Mouse (Mus musculus) small intestine, adult 2 months (tissue): ENCODE measurements at regions not wholly inside any gene's neighbourhood (a gene's known extent, or its start where the extent isn't known, plus 50 kb on each side); places are given as distances from the start of the nearest gene placed in this dataset.

ENCODE experiments used
- CTCF ChIP-seq: fragments of 200-500 bp; IDR thresholded peaks from 2 replicates; pipeline ENCODE4 v1.5.1; 2012; ENCODE audit warnings: low read depth, mild to moderate bottlenecking, control low read depth, inconsistent platforms, low read length, moderate library complexity, mixed read lengths; ENCODE audit not compliant: insufficient replicate concordance, insufficient read length; ENCODE audit errors: extremely low read depth
- POLR2A ChIP-seq: fragments of 200-500 bp; IDR thresholded peaks from 2 replicates; pipeline ENCODE4 v1.6.1; 2012; ENCODE audit warnings: low read depth, mild to moderate bottlenecking, control low read depth, inconsistent platforms, low read length, moderate library complexity

DNA sequence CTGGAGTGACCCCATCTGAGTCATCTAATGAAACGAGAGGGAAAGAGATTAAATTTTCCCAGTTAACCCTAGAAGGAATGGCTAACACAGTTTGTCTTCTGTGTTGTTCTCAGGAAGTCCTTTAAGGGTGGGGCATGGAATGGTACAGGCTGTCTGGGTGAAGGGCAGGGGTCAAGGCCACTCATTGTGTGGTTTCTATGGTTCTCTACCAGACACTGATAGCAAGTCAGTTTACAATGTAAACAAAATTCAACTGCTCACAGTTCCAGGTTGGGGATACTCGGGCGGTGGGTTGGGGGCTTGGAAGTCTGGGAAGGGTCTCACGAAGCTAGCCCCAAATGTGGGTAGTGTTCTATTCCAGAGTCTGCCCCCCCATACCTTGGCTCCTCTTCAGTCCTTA is 82.5 kb upstream of the Kl start:
- no peak for TF ChIP-seq CTCF
- TF ChIP-seq POLR2A, result no peak
